Mouse (Mus musculus) myocyte (in vitro differentiated cells): ENCODE data around the gene Gm20388. TPM values are rescaled to one million over a fixed set of nuclear protein-coding genes. Genes with fewer than 3 reads are reported as not detected.
A peak's percentile ranks its signal among the peaks of the same experiment; 100 is the strongest.

Experiments used
- H3K27me3 ChIP-seq: one replicate; pipeline ENCODE4 v1.6.1; 2011; ENCODE audit not compliant: control insufficient read depth, insufficient read depth, insufficient read length
- H3K36me3 ChIP-seq: one replicate; pipeline ENCODE4 v1.6.1; 2011; ENCODE audit not compliant: control insufficient read depth, insufficient read depth
- H3K4me2 ChIP-seq: one replicate; pipeline ENCODE4 v1.6.1; 2011; ENCODE audit warnings: low read depth, control low read depth
- H3K4me3 ChIP-seq: one replicate; pipeline ENCODE4 v1.5.1; 2011; ENCODE audit warnings: mild to moderate bottlenecking, control low read depth, moderate library complexity
- H3K79me2 ChIP-seq: one replicate; pipeline ENCODE4 v1.6.1; 2011; ENCODE audit not compliant: control insufficient read depth, insufficient read depth
- H3ac ChIP-seq: one replicate; pipeline ENCODE4 v1.6.1; 2011; ENCODE audit not compliant: control insufficient read depth, insufficient read length
- CEBPB ChIP-seq: IDR thresholded peaks from 2 replicates; pipeline ENCODE4 v1.6.1; 2011; ENCODE audit warnings: mild to moderate bottlenecking, moderate library complexity; ENCODE audit not compliant: poor library complexity, insufficient read depth, severe bottlenecking
- E2F4 ChIP-seq: IDR thresholded peaks from one replicate; pipeline ENCODE4 v1.6.1; 2011; ENCODE audit warnings: mild to moderate bottlenecking, control low read depth, moderate library complexity; ENCODE audit not compliant: insufficient read depth
- MAX ChIP-seq: IDR thresholded peaks from one replicate; pipeline ENCODE4 v1.6.1; 2011; ENCODE audit warnings: low read depth, mild to moderate bottlenecking, control low read depth
- MYOD1 ChIP-seq, 3 experiments: IDR thresholded peaks; one replicate each; pipeline ENCODE4 v1.6.1; 2011; ENCODE audit warnings: control low read depth in 2 of 3, low read depth in 2 of 3, mild to moderate bottlenecking in 2 of 3, moderate library complexity in 1 of 3; ENCODE audit not compliant: insufficient read length in 2 of 3, control insufficient read depth in 1 of 3
- MYOG ChIP-seq, 3 experiments: IDR thresholded peaks; one replicate each; pipeline ENCODE4 v1.6.1; 2011; ENCODE audit warnings: control low read depth in 2 of 3, low read depth in 2 of 3, mild to moderate bottlenecking in 2 of 3; ENCODE audit not compliant: insufficient read length in 2 of 3, control insufficient read depth in 1 of 3, insufficient read depth in 1 of 3
- POLR2A ChIP-seq: IDR thresholded peaks from one replicate; pipeline ENCODE4 v1.6.1; 2011; ENCODE audit warnings: low read depth, mild to moderate bottlenecking, control low read depth, moderate library complexity; ENCODE audit not compliant: insufficient read length
- POLR2AphosphoS2 ChIP-seq: IDR thresholded peaks from one replicate; pipeline ENCODE4 v1.6.1; 2011; ENCODE audit warnings: low read depth, control low read depth; ENCODE audit not compliant: insufficient read length
- REST ChIP-seq: IDR thresholded peaks from one replicate; pipeline ENCODE4 v1.6.1; 2011; ENCODE audit warnings: mild to moderate bottlenecking, control low read depth, moderate library complexity; ENCODE audit not compliant: insufficient read depth, insufficient read length
- SRF ChIP-seq: IDR thresholded peaks from one replicate; pipeline ENCODE4 v1.6.1; 2011; ENCODE audit warnings: low read depth; ENCODE audit not compliant: control insufficient read depth, insufficient read length
- TCF12 ChIP-seq: IDR thresholded peaks from one replicate; pipeline ENCODE4 v1.6.1; 2011; ENCODE audit warnings: mild to moderate bottlenecking, control low read depth; ENCODE audit not compliant: poor library complexity, insufficient read depth, severe bottlenecking
- TCF3 ChIP-seq: IDR thresholded peaks from one replicate; pipeline ENCODE4 v1.6.1; 2011; ENCODE audit warnings: low read depth, control low read depth; ENCODE audit not compliant: insufficient read length
- USF1 ChIP-seq: IDR thresholded peaks from one replicate; pipeline ENCODE4 v1.6.1; 2011; ENCODE audit warnings: low read depth, mild to moderate bottlenecking, control low read depth, moderate library complexity
- polyA plus RNA-seq: library from polyadenylated mRNA; unstranded; fragments of >200 nt; fragmentation: generic; extraction: Trizol; gene quantifications from one replicate; pipeline ENCODE4 v1.2.1, GENCODE M21; 2012; ENCODE audit warnings: missing spikeins

Gene Gm20388
- polyA plus RNA-seq, 1 experiment = 15.3 TPM

DNA sequence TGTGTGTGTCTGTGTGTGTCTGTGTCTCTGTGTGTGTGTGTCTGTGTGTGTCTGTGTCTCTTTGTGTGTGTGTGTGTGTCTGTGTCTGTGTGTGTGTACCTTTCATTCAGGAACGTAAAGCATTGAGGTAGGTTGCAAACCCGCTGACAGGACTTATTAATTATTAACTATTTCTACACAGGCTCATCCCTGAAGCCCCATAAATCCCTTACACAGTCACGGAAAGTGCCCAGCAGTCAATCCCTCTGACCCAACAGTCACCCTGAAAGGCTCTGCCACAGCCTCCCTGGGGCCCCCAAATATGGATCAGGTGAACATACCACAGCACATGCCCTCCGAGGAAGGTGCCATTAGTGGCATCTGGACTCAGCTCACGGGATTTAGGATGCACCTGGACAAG lies 3849.9 kb downstream of the Gm20388 start:
- H3K4me3 ChIP-seq = no peak overlapping the region
- no peak overlapping the region for H3ac ChIP-seq
- H3K27me3 ChIP-seq = no peaks in the 10 kb centered on the region
- H3K79me2 ChIP-seq = no peaks in the 10 kb centered on the region
- H3K36me3 ChIP-seq = no peaks in the 10 kb centered on the region
- H3K4me2 ChIP-seq = no peak overlapping the region
- TF ChIP-seq POLR2AphosphoS2 (no peak), USF1 (no peak), TCF12 (no peak), MAX (no peak), POLR2A (no peak), CEBPB (no peak), MYOD1 (IDR thresholded peaks at IDR 0.05; ENCODE audit: control insufficient read depth in 1 of 3, insufficient read length in 2 of 3, low read depth in 2 of 3) (no peak), SRF (no peak), MYOG (IDR thresholded peaks at IDR 0.05; ENCODE audit: control insufficient read depth in 1 of 3, insufficient read depth in 1 of 3, insufficient read length in 2 of 3, low read depth in 2 of 3) (no peak), REST (no peak), E2F4 (no peak), TCF3 (no peak)

DNA sequence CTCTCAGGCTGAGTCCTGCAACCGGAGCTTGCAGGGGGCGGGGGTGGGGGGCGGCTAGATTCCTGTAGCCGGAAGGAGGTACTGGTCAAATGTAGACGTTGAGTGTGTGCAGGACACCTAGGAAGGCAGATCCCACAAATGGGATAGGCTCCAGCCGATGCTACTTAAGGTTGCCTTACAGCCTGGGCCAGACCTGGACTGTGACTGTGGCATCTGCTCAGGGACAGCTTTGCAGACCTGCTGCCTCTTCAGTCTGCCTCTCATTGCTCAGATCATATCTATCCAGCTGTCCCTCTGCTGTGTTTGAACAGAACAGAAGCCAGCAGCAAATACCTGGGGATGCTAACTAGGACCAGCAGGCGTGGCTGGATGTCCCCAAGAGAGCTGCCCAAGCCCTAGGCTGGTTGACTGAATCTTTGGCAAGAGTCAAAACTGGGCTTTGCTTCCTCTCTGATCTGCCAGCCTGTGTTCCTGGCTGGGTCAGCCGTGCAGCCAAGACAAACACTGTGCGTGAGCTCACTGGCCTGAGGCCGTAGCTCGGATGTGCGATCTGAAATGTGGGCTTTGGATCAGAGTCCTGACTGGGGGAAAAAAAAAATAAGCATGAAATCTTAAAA lies 3850.7 kb downstream of the Gm20388 start:
- Histone ChIP-seq H3ac (no peak overlapping the region), H3K79me2 (no peaks in the 10 kb centered on the region), H3K4me2 (peak overlapping the region; percentile 57), H3K4me3 (no peak overlapping the region), H3K36me3 (no peaks in the 10 kb centered on the region), H3K27me3 (no peaks in the 10 kb centered on the region)
- TF ChIP-seq MYOG (IDR thresholded peaks at IDR 0.05; ENCODE audit: control insufficient read depth in 1 of 3, insufficient read depth in 1 of 3, insufficient read length in 2 of 3, low read depth in 2 of 3) (peak in 1 of 3 experiments; percentile 15), POLR2AphosphoS2 (no peak), E2F4 (no peak), MYOD1 (IDR thresholded peaks at IDR 0.05; ENCODE audit: control insufficient read depth in 1 of 3, insufficient read length in 2 of 3, low read depth in 2 of 3) (peak in 1 of 3 experiments; percentile 12), TCF3 (no peak)

DNA sequence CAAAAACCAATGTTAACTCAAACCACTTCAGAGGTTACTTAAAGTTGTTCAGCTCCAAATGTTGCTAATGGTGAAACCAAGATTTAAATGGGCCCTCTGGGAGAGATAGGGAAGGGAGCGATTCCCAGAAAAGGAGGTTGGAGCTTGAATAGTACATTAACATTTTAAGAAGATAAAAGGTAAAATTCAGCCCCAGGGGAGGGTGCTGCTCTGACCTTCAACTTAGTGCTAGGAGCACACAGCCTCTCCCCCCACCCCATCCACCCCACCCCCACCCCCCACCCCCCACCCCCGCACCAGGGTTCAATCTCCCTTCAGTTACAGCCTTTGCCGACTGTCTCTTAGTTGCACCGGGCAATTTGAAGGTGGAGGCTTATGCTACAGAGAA lies 3851.2 kb downstream of the Gm20388 start:
- Histone ChIP-seq H3K27me3 (no peaks in the 10 kb centered on the region), H3ac (no peak overlapping the region), H3K79me2 (no peaks in the 10 kb centered on the region), H3K4me3 (no peak overlapping the region), H3K4me2 (peak overlapping the region; percentile 57), H3K36me3 (no peaks in the 10 kb centered on the region)
- TF ChIP-seq USF1 = no peak
- no peak for TF ChIP-seq REST
- TF ChIP-seq SRF = no peak
- no peak for TF ChIP-seq TCF3
- no peak for TF ChIP-seq MYOG (IDR thresholded peaks at IDR 0.05; ENCODE audit: control insufficient read depth in 1 of 3, insufficient read depth in 1 of 3, insufficient read length in 2 of 3, low read depth in 2 of 3)

DNA sequence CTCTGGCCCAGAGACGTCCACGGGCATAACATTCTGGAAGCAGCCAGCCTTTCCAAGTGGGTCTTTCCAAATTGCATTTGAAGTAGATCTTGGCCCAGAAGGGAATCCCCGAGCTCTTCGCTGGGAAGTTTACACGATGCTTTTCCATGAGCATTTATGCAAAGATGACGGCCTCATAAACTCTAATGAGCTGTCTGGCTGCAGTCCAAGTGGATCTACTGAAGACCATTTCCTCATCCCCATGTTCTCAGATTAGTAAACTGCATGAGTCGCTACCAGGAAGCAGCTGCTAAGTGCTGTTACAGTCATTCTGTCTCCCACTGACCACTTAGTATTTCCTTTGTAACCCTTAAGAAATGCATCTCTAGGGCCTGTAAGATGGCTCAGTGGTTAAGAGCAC lies 3852.7 kb downstream of the Gm20388 start:
- Histone ChIP-seq H3K4me3 (no peak overlapping the region), H3K27me3 (no peaks in the 10 kb centered on the region), H3K79me2 (no peaks in the 10 kb centered on the region), H3K4me2 (no peak overlapping the region), H3K36me3 (no peaks in the 10 kb centered on the region), H3ac (no peak overlapping the region)
- TF ChIP-seq POLR2A (no peak), SRF (no peak), MYOD1 (IDR thresholded peaks at IDR 0.05; ENCODE audit: control insufficient read depth in 1 of 3, insufficient read length in 2 of 3, low read depth in 2 of 3) (peak; percentile 17 to 76 (median 74)), CEBPB (0 out of 2 replicates have a peak, but pooled peaks have one; percentile 10)

DNA sequence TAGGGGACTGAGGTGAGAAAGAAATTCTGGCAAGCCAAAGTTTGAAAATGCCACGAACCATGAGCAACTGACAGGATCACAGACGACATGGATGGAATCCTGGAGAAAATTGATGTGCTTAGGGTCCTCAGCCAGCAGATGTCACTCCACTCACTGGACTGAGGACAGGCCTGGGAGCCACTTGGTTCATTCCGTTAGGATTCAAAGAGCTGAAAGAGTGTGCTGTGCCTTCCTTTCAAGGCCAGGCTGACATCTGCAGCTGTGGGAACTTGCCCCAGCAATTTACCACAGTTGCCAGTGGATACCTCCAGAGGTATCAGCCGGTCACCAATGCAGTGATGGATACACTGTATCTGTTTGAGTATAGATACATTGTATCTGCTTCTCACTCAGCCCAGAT lies 3854.0 kb downstream of the Gm20388 start:
- H3ac ChIP-seq = no peak overlapping the region
- no peak overlapping the region for H3K4me2 ChIP-seq
- H3K4me3 ChIP-seq = no peak overlapping the region
- H3K27me3 ChIP-seq = no peaks in the 10 kb centered on the region
- no peaks in the 10 kb centered on the region for H3K79me2 ChIP-seq
- TF ChIP-seq MAX (no peak), REST (no peak), POLR2AphosphoS2 (no peak), CEBPB (no peak), TCF12 (no peak), MYOD1 (IDR thresholded peaks at IDR 0.05; ENCODE audit: control insufficient read depth in 1 of 3, insufficient read length in 2 of 3, low read depth in 2 of 3) (no peak), E2F4 (no peak), SRF (no peak), MYOG (IDR thresholded peaks at IDR 0.05; ENCODE audit: control insufficient read depth in 1 of 3, insufficient read depth in 1 of 3, insufficient read length in 2 of 3, low read depth in 2 of 3) (no peak), POLR2A (no peak), USF1 (no peak), TCF3 (no peak)
- H3K36me3 ChIP-seq = no peaks in the 10 kb centered on the region
